Mouse (Mus musculus): ENCODE results near the gene Asb4.
A peak's percentile ranks its signal among the peaks of the same experiment; 100 is the strongest.

The Asb4 gene

DNA sequence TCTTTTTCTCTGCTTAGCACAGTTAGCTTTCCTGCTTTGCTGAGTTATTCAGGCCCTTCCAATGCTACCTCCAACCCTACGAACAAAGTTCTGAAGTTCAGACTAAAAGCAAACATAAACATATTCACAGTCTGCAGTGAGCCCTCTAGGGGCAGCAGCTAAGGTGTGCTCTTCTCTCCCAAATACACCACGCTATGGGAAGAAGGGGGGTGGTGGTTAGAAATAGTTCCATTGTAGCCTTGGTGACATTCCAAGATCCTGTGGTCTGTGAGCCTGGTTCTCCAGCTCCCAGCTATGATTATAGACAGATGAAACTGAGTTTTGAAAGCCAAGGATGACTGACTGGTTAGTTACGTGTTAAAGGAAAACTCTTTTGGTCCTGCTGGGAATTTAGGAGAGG lies 13.6 kb downstream of the Asb4 start:
- DNase-seq, result no peak

DNA sequence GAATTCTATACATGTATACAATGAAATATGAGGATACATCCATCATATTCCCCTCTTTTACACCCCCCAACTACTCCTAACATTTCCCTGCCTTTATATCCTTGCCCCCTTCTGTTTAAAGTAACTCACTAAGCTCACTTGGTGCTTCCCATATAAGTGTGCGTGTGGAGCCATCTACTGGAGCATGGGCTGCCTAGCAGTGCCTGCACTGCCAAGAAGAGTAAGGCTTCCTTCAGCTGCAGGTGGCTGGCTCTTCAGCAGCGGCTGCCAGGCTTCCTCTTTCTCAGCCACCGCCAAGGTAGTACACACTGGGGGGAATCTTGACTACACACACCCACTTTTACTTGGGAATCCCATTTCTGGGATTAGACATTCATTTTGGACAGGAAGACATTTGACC lies 18.2 kb downstream of the Asb4 start:
- DNase-seq, result peak; percentile 78

DNA sequence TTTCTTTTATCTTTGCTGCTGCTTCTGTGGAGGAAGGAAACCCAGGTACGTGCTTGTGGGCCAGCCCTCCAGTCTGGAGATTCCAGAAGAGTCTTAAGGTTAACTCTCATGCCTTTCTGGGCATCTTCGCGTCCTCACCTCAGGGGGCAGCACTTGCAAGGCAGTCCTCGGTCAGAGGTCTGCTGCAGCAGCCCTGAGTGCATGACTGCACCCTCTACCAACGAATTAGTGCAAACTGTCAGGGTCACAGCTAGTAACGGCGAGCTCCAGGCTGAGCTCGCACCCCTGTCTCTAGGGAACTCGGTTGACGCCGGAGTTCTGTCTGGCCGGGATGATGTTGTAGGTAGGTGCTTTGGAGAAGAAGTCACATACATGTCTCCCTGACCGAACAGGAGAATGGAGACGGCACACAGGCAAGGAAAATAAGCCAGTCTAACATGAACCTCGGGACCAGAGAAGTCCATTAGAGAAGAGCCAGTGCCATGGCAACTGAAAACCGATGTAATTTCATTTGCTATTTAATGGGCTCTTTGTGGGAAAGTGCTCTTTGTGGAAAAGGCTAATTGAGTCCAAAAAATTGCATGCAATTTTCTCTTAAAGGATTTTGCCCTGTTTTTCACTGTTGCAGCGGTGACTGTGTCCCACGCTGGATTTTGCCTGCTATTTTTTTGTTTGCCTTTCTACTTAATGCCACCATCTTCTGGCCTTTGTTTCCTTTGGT lies 20.1 kb downstream of the Asb4 start:
- peak; percentile 43 for DNase-seq

DNA sequence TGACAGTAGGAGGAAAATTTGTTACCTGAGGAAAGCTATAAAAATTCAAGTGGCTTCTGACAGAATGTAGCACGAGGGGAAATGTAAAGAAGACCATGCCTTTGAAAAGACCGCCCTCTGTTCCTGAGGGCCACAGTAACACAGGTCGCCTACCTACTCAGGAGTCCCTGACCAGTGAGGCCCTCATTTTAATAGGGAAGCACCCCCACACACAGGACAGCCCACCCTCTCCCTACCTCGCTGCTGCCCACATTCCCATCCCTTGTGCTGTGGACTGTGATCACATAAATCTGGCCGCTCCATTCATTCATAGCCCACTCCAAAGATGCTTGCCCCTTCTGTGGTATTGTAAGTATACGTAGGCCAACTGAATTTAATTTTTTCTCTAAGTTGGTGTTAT lies 20.8 kb downstream of the Asb4 start:
- no peak for DNase-seq

DNA sequence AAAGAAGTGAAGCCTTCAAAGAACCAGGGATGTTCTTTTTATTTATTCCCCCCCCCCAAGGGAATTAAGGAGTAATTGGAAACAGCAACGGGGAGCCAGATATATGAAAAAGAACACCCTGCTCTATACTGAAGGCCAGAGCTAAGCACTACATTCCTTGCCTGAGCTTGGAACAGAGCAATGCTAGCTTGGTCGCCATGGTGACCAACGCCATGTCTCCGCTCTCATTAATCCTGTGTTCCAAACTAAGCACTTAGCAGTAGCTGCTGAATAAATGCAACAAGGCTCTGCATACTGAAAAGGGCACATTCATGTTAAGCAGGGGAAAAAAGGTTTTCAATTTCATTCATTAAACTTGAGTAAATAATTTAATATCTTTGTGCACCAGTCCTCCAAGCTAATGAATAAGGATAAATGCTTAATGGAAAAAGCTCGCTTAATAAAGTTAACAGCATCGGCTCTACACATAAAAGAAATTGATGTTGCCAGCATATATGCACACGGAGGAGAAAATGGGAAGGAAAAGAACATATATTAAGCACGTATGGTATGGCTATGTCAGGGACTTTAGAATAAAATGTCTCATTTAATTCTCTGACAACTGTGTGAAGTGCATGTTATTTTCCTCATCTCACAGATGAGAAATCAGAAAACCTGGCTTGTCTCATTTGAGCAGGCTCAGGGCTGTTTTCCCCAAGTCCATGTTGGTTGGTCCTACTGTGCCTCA lies 25.4 kb downstream of the Asb4 start:
- no peak for DNase-seq

DNA sequence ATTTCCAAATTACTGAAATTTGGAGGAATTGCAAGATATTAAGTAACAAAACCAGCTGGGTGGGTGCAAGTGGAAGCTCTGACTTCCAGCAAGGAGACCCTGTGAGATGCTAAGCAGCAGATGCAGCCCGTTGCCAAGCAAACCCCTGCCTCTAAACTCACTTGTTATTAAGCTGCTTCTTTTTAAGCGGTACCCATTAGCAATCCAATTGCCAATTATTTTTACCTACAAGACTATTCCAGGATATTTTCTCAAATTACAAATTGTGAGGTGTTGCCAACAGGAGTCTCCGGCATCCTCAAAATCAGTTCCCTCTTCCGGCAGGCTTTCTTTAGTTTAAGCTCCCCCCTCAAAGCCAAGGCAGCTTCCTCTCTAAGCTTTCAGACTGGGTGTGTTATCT lies 26.5 kb downstream of the Asb4 start:
- DNase-seq, result no peak

DNA sequence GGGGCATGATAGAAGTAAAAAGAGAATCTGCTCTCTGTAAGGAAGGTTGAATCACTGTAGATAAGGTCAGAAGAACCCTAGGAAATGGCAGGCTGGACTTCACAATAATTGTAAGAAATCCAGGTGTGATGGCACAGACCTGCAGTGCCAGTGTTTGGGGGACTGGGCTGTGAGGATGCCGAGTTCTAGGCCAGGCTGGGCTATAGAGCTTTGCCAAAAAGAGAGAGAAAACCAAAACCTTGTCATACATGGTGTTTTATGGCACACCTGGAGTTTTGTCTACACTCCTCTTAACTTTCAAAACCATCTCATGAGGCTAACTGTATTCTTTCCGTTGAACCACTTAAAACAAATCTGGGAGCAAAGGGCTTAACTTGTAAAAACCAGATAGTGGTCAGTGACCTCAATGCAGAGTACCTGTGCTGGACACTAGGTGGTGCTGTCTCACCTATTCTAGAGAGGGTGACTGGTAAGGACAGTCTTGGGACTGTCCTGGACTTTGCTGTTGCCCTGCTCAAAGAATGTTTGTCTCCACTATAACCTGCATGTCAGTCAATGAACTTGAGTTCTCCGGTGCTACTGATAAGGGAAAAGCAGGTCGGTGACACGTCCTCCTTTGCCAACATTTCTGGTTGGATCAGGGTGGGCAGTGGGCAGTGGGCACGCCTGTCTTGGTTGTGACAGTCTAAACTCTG lies 27.7 kb downstream of the Asb4 start:
- peak; percentile 74 for DNase-seq

DNA sequence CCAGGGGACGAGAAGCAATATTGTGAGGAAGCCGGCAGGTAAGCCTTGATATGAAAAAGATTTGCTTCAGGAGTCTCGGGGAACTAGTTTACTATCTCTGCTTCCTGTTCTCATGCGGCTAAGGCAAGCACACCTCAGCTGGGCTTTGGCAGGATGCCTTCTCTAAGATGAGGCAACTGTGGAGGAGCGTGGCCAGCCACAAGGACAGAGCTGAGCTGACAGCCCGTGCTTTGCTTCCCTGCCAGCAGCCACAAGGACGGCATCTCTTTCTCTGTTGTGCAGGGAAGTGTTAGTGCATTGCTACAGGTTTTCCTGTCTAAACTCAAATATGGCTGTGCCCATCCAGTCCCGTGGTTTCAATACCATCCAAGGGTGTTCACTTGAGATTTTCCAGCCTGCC lies 30.1 kb downstream of the Asb4 start:
- peak; percentile 45 for DNase-seq

DNA sequence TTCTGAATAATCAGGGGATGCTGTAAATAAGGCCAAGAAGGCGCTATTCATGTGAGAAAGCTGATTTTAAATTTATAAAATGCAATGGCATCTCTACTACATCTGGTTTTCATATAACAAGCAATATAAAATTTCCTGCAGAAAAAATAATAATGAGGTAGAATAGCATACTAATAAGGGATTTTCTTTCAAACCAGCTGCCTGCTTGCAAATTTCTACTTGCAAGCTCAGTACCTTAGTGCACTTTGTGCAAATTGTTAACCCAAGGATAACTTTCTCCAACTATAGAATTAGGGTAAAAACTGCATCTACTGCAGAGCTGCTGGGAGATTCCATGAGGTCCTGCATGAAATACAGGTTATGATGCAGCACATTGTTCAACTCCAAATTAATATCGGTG lies 38.3 kb downstream of the Asb4 start:
- DNase-seq, result no peak

DNA sequence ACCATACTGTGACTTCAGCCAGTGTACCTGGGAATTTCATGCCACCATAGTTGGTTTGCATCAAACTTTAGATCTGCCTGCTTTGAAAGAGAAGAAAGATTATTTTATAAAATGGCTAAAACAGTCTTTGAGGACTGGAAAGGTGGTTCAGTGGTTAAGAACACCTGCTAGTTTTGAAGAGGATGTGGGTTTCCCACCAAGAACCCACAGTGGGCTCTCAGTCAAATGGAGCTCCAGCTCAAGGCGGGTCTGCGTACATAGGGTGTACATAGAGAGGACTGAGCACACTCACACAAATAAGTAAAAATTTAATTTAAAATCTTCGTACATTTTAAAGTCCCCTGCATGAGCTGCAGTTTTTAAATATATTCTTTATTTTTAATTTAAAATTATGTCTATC lies 39.2 kb downstream of the Asb4 start:
- DNase-seq, result peak; percentile 34

DNA sequence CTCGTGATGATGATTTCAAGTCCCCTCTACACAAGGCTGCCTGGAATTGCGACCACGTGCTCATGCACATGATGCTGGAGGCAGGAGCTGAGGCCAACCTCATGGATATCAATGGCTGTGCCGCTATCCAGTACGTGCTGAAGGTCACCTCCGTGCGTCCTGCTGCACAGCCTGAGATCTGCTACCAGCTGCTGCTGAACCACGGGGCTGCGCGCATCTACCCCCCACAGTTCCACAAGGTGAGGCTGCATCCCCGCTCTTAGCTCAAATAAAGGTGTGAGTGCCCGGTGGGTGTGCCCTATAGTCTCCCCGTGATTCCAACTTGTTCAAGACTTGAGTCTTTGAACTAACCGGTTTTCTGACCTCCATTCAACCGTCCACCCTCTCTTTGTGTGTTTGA lies 40.4 kb downstream of the Asb4 start:
- no peak for DNase-seq

DNA sequence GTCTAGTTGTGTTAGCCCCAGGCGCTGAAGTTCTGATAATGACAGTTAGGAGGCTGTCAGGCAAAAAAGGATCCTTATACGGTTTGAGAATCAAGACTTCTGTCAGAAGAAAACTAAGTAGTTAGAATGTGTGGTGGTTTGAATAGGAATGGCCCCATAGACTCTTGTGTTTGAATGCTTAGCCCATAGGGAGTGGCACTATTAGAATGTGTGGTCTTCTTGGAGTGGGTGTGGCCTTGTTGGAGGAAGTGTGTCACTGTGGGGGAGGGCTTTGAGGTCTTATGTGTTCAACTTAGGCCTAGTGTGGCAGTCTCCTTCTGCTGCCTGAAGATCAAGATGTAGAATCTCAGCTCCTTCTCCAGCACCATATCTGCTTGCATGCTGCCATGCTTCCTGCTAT lies 43.8 kb downstream of the Asb4 start:
- no peak for DNase-seq

DNA sequence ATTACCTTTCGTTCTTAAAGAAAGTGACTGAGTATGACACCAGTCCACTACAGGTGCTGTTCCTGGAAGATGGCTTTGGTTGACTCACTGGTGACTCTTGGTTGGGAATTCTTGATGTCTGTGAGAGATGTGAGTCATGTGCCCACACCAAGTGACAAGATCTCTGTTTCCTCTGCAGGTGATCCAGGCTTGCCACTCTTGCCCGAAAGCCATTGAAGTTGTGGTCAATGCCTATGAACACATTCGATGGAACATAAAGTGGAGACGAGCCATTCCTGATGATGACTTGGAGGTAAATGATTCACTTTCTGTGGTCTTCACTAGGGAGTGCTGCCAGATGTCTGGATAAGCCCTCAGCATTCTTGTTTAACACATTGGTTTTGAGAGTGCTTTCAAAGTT lies 46.4 kb downstream of the Asb4 start:
- DNase-seq, result no peak

DNA sequence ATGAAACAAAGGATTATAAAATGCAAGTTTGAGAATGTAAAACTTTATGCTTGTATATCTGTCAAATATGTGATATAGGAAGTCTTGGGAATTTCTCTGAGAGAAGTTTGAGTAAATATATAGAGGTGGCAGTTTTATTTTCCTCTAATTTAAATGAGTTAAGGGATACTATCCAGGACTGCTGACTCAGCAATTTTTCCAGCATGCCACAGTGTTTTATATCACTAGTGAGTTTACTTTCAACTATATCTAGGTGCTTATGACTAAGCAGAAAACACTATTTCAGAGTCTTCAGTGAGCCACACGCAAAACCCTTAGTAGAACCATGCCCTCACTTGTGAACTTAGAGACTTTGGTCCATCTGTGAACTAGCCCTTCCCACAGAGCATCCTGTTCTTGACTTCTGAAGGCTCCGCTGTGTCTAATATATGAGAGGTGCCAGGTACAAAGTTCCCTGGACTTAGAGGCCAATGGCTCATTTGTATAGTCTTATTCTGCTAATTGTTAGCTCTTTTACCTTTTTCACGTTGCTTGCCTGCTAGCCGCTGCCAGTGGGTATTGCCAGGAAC lies 46.9 kb downstream of the Asb4 start:
- no peak for DNase-seq

DNA sequence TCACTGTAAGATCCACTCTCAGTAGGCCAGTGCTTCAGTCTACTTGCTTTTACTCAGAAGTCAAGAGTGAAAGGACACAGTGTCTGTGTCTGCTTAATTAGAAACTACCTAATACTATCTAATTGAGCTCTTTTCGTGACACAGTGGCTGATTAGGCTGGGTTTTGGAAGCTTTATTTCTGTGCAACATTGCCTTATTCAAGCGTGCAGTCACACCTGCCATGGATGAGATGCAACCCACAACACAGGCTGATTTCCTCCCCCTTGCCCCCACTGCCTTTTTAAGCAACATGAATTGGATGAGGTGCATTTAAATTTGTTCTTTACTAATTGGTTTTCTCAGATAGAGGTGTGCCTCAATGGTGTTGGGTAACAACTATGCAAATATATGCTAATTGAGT lies 50.7 kb downstream of the Asb4 start:
- DNase-seq, result no peak

DNA sequence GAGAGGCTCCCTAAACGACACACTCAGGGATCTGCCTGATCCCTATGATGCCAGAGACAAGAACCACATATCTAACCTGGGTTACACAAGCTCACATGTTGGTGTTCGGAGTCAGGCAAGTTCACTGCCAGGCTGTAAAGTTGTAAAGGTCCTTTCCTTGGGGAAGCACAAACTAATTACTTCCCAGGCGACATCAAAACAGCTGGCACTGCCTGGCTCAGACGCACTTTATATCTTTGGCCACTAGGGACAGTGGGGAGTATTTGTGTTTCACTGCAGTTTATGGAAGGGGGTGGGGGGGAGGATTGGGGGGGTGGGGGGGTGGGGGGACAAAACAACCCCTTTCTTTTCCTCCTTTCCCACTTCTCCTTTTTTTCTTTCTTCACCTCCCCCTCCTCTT lies 54.6 kb downstream of the Asb4 start:
- DNase-seq, result peak; percentile 44

DNA sequence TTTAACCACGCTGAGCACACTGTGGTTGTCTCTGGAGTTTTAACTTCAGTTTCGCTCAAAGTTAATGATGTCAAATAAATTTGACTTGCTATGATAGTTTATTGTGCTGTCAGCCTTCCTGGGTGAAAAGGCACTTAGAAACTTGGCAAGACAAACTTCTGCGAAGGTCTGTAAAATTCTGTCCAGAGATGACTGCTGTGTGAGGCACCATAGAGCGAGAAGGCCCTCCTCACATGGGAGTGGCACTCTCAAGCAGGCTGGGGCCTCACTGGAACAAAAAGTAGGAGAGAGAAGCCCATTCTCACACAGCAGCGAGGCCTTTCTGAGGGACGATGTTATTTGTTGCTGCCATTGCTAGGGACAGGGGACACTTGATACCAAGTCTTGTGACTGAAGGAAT lies 58.0 kb downstream of the Asb4 start:
- no peak for DNase-seq

DNA sequence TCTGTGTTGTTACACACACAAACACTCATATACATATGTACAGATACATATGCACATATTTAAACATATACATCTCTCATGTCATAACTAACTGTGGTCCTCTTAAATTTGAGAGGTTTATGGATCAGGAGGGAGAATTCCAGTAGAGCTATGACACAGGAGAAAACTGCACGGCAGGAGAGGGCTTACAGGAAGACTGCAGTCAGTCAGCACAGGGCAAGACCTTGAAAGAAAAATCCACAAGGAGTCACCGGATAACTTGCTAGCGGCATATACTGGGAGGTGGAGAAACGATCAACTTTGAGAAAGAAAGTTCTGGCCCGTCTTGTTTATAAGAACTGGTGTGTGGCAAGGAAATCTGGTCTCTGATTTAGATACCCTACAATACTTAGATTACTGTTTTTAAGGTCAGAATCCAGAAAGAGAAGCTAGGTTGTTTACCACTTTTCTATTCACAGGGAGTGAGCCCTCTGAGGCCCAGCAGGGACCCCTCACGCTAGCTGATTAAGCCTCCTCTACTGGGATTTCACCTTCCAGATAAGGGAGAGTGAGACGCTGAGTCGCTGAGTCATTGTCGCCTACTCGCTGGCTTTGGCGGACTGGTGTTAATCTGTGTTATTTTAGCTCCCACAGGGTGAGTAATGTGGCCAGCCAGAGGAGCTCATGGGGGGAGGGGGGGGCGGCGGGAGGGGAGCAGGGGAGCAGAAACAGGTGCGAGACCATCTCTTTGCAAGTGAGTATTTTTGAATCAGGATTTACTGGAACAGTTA lies 59.3 kb downstream of the Asb4 start:
- no peak for DNase-seq

DNA sequence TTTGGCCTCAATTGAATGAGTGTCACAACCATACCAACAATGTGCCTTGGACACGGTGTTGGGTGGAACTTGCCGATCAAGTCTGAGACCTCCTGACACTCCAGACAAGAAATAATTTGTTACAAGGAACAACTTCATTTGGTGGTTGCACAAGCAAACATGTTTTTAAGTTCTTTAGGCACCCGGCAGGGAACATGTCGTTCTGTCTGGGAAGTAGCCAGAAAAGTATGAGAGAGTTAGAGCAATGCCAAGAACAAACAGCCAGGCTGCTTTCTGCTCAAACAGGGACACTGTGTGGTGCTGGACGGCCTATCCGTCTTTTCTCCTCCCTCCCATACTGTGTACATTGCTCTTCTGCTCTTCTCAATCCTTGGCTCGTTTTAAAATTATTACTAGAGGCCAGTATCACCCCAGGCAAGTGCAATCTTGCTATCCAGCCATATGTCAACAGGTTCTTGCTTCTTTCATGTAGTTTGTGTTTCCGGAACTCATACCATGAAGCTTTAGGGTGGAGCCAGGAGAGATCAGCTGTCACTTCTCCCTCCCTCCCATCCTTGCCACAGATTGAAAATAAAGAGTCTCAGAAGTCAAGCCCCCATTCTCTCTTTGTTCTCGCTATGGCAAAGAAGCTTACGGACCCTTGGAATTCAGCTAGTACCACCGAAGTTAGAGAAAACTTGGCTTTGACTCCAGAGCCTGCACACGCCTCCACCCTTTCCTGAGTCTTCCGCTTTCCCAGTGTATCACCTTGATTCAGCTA lies 60.1 kb downstream of the Asb4 start:
- no peak for DNase-seq

DNA sequence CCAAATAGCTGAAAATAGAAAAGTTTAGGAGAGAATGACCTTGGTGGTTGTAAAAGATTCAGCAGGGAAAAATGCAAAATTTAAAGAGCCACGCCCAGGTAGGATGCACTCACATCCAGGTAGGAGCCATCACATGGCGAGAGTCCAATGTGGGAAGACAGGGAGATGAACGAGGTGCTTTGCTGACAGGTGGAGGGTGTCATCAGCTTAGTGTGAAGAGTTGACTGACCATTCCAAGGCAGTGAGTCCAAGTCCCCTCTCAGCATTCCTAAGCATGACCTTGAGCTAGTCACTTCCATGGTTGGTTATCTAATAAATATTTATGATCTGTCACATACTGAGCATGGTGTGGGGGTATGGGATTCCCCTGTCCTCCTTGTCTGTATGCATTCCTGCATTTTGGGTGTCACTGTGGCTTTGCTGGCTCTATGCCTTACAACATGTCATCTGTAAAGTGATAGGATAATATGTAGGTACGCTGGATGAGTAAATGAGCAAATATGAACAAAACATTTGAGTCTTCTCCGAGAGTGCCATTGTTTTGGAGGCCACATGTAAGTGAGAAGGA lies 61.2 kb downstream of the Asb4 start:
- no peak for DNase-seq

DNA sequence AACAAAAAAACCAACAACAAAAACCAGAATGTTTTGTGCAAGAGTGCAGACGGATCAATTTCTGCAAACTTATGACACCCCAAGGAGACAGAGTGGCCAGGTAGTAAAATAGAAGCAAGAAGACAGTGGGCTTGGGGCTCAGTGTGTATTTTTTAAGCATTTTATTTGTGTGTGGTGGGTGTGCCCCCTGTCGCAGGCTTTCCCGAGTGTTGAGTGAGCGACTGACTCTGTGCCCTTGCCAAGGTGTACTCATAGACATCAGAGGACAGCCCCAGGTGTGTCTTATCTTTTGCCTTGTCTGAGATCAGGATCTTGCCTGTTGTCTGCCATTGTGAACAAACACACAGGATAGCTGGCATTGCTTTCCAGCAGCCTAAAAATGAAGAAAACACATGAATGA lies 63.8 kb downstream of the Asb4 start:
- DNase-seq, result no peak

DNA sequence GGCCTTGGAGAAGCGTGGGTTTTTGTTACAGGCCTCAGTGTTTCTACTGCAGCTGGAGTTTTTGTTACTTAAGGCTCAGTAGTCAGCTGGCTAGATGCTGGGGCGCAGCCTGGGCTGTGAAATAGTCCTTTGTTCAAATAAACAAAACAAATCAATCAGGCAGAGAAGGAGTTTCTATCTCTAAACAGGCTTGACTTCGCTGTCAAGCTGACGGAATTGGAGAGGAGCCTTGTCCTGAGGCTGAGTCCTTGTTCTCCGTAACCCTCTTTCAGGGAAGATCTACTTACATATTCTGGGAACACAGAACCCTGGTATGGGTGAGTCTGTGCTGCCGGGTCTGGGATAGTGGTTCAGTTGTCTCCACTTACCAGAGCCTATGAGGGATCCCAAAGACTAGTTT lies 64.4 kb downstream of the Asb4 start:
- DNase-seq, result no peak
